Comparison of ENCODE assay signal across 10 mouse cellular contexts in the genomic region with DNA sequence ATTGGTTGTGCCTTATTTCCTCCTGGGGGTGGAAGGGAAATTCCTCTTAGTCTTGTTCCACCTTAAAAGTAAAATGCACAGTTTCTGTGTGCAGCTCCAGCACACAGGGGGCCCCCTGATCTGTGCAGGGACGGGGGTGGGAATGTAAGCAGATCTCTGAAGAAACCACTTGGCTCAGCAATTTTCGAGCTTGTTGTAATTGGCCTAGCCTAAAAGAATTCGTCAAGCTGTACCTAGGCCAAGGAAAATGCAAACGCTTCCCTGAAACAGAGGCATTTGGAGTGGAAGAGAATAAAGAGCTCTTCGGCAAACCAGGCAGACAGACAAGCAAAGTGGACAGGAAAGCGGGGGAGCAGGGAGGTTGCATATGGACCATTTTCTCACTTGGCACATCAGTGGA.
DNase-seq lines count a peak whose midpoint lies in the region; ATAC-seq and TF ChIP-seq lines count a peak whose summit lies in the region.
"Had no signal": no experiment of that assay in that cellular context is flagged by ENCODE, and none has a peak within 500 bp of the region (broad histone marks: within the 10 kb centered on the region; RNA-seq: fewer than 3 reads in every experiment).

No protein-coding gene starts in this region.

- dilution Hi-C loops in CH12.LX (cut with MboI; ENCODE audit: extremely low pct_ligation_motif_present, extremely low pct_unique_long_range_greater_than_20kb, low sequenced_read_pairs): no loop called here

- H3K9me3 ChIP-seq in heart, embryonic 10.5 days: no peaks in the 10 kb centered on the region
- H3K9me3 ChIP-seq in CH12.LX (replicated peaks; ENCODE audit: low read length): no peaks in the 10 kb centered on the region
- no peaks in the 10 kb centered on the region for H3K9me3 ChIP-seq in forebrain, embryonic 12.5 days
- H3K9me3 ChIP-seq in limb, embryonic 11.5 days (ENCODE audit: control insufficient read depth, low read length): no peaks in the 10 kb centered on the region

- H3K4me1 ChIP-seq in heart, embryonic 10.5 days: peaks cover 15% of the 10 kb centered on the region; the same call in 1 of the 2 replicates
- peaks cover 5 to 27% of the 10 kb centered on the region in 2 experiments; a peak in 3 of 4 replicates for H3K4me1 ChIP-seq in CH12.LX (ENCODE audit: control insufficient read depth in 1 of 2, insufficient read depth in 2 of 2)
- H3K4me1 ChIP-seq in forebrain, embryonic 12.5 days: peaks cover 23% of the 10 kb centered on the region
- H3K4me1 ChIP-seq in limb, embryonic 11.5 days (ENCODE audit: control insufficient read depth, insufficient read depth, low read length): peaks cover 9% of the 10 kb centered on the region

- H3K9ac ChIP-seq in CH12.LX (ENCODE audit: insufficient read depth, low read depth): no peak overlapping the region
- no peak overlapping the region for H3K9ac ChIP-seq in forebrain, embryonic 12.5 days
- no peak overlapping the region for H3K9ac ChIP-seq in limb, embryonic 11.5 days (ENCODE audit: low read length)
- H3K9ac ChIP-seq: liver, postnatal 0 days had no signal

- no peak for DNase-seq in heart, embryonic 10.5 days (ENCODE audit: low spot score)
- DNase-seq in heart, postnatal 14 days: no peak
- no peak for DNase-seq in CH12.LX (ENCODE audit: extremely low read depth)
- DNase-seq in limb, embryonic 11.5 days (ENCODE audit: low spot score): no peak
- no peak for DNase-seq in thymus, adult 18-20 months
- DNase-seq in left cerebral cortex, postnatal 4 days: no peak
- DNase-seq: cerebellum, adult 11 months; liver, postnatal 0 days had no signal

- H3K4me3 ChIP-seq in heart, embryonic 10.5 days: no peak overlapping the region
- no peak overlapping the region for H3K4me3 ChIP-seq in CH12.LX (replicated peaks in 1 of 3; ENCODE audit: low read depth in 2 of 3, low read length in 2 of 3, poor library complexity in 1 of 3)
- H3K4me3 ChIP-seq in forebrain, embryonic 12.5 days (replicated peaks): no peak overlapping the region
- no peak overlapping the region for H3K4me3 ChIP-seq in limb, embryonic 11.5 days (ENCODE audit: low read depth, low read length)

- TF ChIP-seq CTCF in CH12.LX (conservative IDR thresholded peaks at IDR 0.05 in 1 of 2, IDR thresholded peaks at IDR 0.05 in 1 of 2; ENCODE audit: low read depth in 2 of 2, low read length in 2 of 2): no peak

- no peak for ATAC-seq in forebrain, embryonic 12.5 days (ENCODE audit: low FRiP score)
- ATAC-seq in limb, embryonic 11.5 days (ENCODE audit: insufficient number of reproducible peaks, low FRiP score, low TSS enrichment, low read depth): no peak
- ATAC-seq in inflammation-experienced regulatory T-cells, adult 6 months: no peak
- ATAC-seq: liver, postnatal 0 days had no signal

- WGBS in heart, embryonic 10.5 days: 60% methylated on average over 6 of the region's 6 CpGs
- WGBS in forebrain, embryonic 12.5 days: 48% methylated on average over 6 of the region's 6 CpGs
- WGBS in limb, embryonic 11.5 days: 55% methylated on average over 6 of the region's 6 CpGs

- no peak for TF ChIP-seq POLR2A in CH12.LX (IDR thresholded peaks at IDR 0.05; ENCODE audit: low read depth, low read length)

- H3K27me3 ChIP-seq in heart, embryonic 10.5 days (ENCODE audit: insufficient read depth, poor library complexity, severe bottlenecking): no peaks in the 10 kb centered on the region
- no peaks in the 10 kb centered on the region for H3K27me3 ChIP-seq in CH12.LX (replicated peaks)
- no peaks in the 10 kb centered on the region for H3K27me3 ChIP-seq in forebrain, embryonic 12.5 days
- H3K27me3 ChIP-seq in limb, embryonic 11.5 days (ENCODE audit: control insufficient read depth, insufficient read depth, low read length): no peaks in the 10 kb centered on the region

- no peaks in the 10 kb centered on the region for H3K79me2 ChIP-seq in CH12.LX (replicated peaks; ENCODE audit: control insufficient read depth, extremely low read depth, insufficient read depth, poor library complexity, severe bottlenecking)

- no peaks in the 10 kb centered on the region for H3K36me3 ChIP-seq in heart, embryonic 10.5 days
- no peaks in the 10 kb centered on the region for H3K36me3 ChIP-seq in CH12.LX (replicated peaks in 1 of 2; ENCODE audit: control insufficient read depth in 1 of 2, insufficient read depth in 1 of 2, low read length in 1 of 2)
- no peaks in the 10 kb centered on the region for H3K36me3 ChIP-seq in forebrain, embryonic 12.5 days (replicated peaks)
- no peaks in the 10 kb centered on the region for H3K36me3 ChIP-seq in limb, embryonic 11.5 days (ENCODE audit: control insufficient read depth, insufficient read depth, low read length)

- no peak for TF ChIP-seq EP300 in CH12.LX (IDR thresholded peaks at IDR 0.05; ENCODE audit: low read length)

- in situ Hi-C loops in CH12.LX (cut with MboI; ENCODE audit: low pct_ligation_motif_present, low pct_unique_long_range_greater_than_20kb, low sequenced_read_pairs): loop anchor here (10.0 to 25.0 kb wide), 2 partner anchors 483 to 485 kb away; no protein-coding TSS in a partner anchor

- peak overlapping the region; percentile 11; the same call in 1 of the 2 replicates for H3K27ac ChIP-seq in heart, embryonic 10.5 days
- H3K27ac ChIP-seq in CH12.LX (ENCODE audit: insufficient read depth, low read depth): no peak overlapping the region
- peak overlapping the region; percentile 59 for H3K27ac ChIP-seq in forebrain, embryonic 12.5 days
- H3K27ac ChIP-seq in limb, embryonic 11.5 days (replicated peaks; ENCODE audit: low read depth, low read length): peak overlapping the region; percentile 36; the same call in 1 of the 2 replicates

- intact Hi-C loops in heart, postnatal 14 days (cut with DNase I): loop anchor here (10.0 kb wide), 1 partner anchor 395 kb away; no protein-coding TSS in a partner anchor
- intact Hi-C loops in left cerebral cortex, postnatal 4 days (cut with DNase I): no loop called here

- no peak overlapping the region for H3K4me2 ChIP-seq in CH12.LX (ENCODE audit: insufficient read depth, low read depth, poor library complexity, severe bottlenecking)
- H3K4me2 ChIP-seq in forebrain, embryonic 12.5 days: no peak overlapping the region
- H3K4me2 ChIP-seq in limb, embryonic 11.5 days (ENCODE audit: low read depth, severe bottlenecking): no peak overlapping the region

- no peak for TF ChIP-seq RAD21 in CH12.LX (IDR thresholded peaks at IDR 0.05; ENCODE audit: low read depth, low read length)

TF ChIP-seq in CH12.LX, 34 proteins besides CTCF, POLR2A, EP300 and RAD21:
- TF ChIP-seq NRF1 (IDR thresholded peaks at IDR 0.05; ENCODE audit: low read depth, low read length) (no peak), CHD2 (IDR thresholded peaks at IDR 0.05; ENCODE audit: low read length) (no peak), MAFK (IDR thresholded peaks at IDR 0.05; ENCODE audit: insufficient replicate concordance, low read length) (peak; percentile 67; the same call in 1 of the 2 replicates), MAX (IDR thresholded peaks at IDR 0.05; ENCODE audit: low read length) (no peak), SIN3A (IDR thresholded peaks at IDR 0.05; ENCODE audit: low read length) (no peak), HCFC1 (IDR thresholded peaks at IDR 0.05; ENCODE audit: low read depth, low read length) (no peak), ZC3H11A (IDR thresholded peaks at IDR 0.05; ENCODE audit: low read depth, low read length) (no peak), ZNF384 (IDR thresholded peaks at IDR 0.05; ENCODE audit: low read depth, low read length) (no peak), PAX5 (IDR thresholded peaks at IDR 0.05; ENCODE audit: low read length) (no peak), USF1 (IDR thresholded peaks at IDR 0.05; ENCODE audit: low read depth, low read length) (no peak), UBTF (IDR thresholded peaks at IDR 0.05; ENCODE audit: low read depth, low read length) (no peak), POLR2AphosphoS2 (IDR thresholded peaks at IDR 0.05; ENCODE audit: low read depth, low read length) (no peak), BHLHE40 (IDR thresholded peaks at IDR 0.05; ENCODE audit: low read depth, low read length) (0 out of 2 replicates have a peak, but pooled peaks have one; percentile 17), CHD1 (IDR thresholded peaks at IDR 0.05; ENCODE audit: low read depth, low read length) (no peak), JUN (IDR thresholded peaks at IDR 0.05; ENCODE audit: insufficient read depth, low read depth, low read length) (no peak), MYC (IDR thresholded peaks at IDR 0.05; ENCODE audit: low read depth, low read length) (no peak)
